Mouse (Mus musculus) MEL (cell line): ENCODE results near the gene 4930447C04Rik. TPM values are rescaled to one million over a fixed set of nuclear protein-coding genes. Genes with fewer than 3 reads are reported as not detected.

Experiments used
- DNase-seq: peaks from one replicate; pipeline ENCODE4 v3.0.0; 2011; ENCODE audit warnings: low read depth, low spot score
- H3K27ac ChIP-seq: 2 replicates; pipeline ENCODE4 v1.5.1; 2012; ENCODE audit warnings: low read depth, mild to moderate bottlenecking, control low read depth, low read length, moderate library complexity; ENCODE audit not compliant: control insufficient read depth
- H3K27me3 ChIP-seq, 2 experiments: fragments of 150-350 bp in 1 of 2; sonication (generic) in 1 of 2; 2 replicates each; pipeline ENCODE4 v1.6.1; 2012; ENCODE audit warnings: low read length in 2 of 2, mild to moderate bottlenecking in 2 of 2, improper control_type of control experiment in 1 of 2, moderate library complexity in 1 of 2; ENCODE audit not compliant: insufficient read depth in 2 of 2, control insufficient read depth in 1 of 2
- H3K36me3 ChIP-seq, 2 experiments: 2 replicates each; pipeline ENCODE4 v1.6.1; 2012 to 2014; ENCODE audit warnings: low read length in 2 of 2, improper control_type of control experiment in 1 of 2, inconsistent platforms in 1 of 2, mild to moderate bottlenecking in 1 of 2; ENCODE audit not compliant: insufficient read depth in 2 of 2, control insufficient read depth in 1 of 2
- H3K4me1 ChIP-seq, 2 experiments: fragments of 150-350 bp in 1 of 2; sonication (generic) in 1 of 2; 2 replicates each; pipeline ENCODE4 v1.6.1; 2012; ENCODE audit warnings: low read length in 2 of 2, improper control_type of control experiment in 1 of 2, mild to moderate bottlenecking in 1 of 2; ENCODE audit not compliant: insufficient read depth in 2 of 2, control insufficient read depth in 1 of 2
- H3K4me3 ChIP-seq, 2 experiments: fragments of 150-350 bp in 1 of 2; sonication (generic) in 1 of 2; 2 replicates each; pipeline ENCODE4 v1.5.1; 2012; ENCODE audit warnings: low read depth in 2 of 2, low read length in 2 of 2, mild to moderate bottlenecking in 2 of 2, moderate library complexity in 2 of 2, control low read depth in 1 of 2, improper control_type of control experiment in 1 of 2; ENCODE audit not compliant: control insufficient read depth in 1 of 2, insufficient read depth in 1 of 2
- H3K79me2 ChIP-seq: 2 replicates; pipeline ENCODE4 v1.6.1; 2012; ENCODE audit warnings: mild to moderate bottlenecking, low read length, moderate library complexity; ENCODE audit not compliant: control insufficient read depth, poor library complexity, insufficient read depth
- H3K9ac ChIP-seq: 2 replicates; pipeline ENCODE4 v1.6.1; 2012; ENCODE audit warnings: low read depth, mild to moderate bottlenecking, control low read depth, low read length, moderate library complexity; ENCODE audit not compliant: control insufficient read depth, poor library complexity, severe bottlenecking
- H3K9me3 ChIP-seq: fragments of 150-350 bp; sonication (generic); replicated peaks from 2 replicates; pipeline ENCODE4 v1.6.1; 2012; ENCODE audit warnings: mild to moderate bottlenecking, low read length, improper control_type of control experiment, moderate library complexity; ENCODE audit not compliant: insufficient read depth
- CHD2 ChIP-seq: IDR thresholded peaks from 2 replicates; pipeline ENCODE4 v1.6.1; 2011; ENCODE audit warnings: low read length, improper control_type of control experiment
- CTCF ChIP-seq, 3 experiments: IDR thresholded peaks in 2 of 3; conservative IDR thresholded peaks in 1 of 3; 2 replicates each; pipeline ENCODE4 v1.5.1; 2011 to 2012; ENCODE audit warnings: low read length in 3 of 3, low read depth in 2 of 3, mild to moderate bottlenecking in 2 of 3, improper control_type of control experiment in 1 of 3, inconsistent platforms in 1 of 3, mixed read lengths in 1 of 3, moderate library complexity in 1 of 3; ENCODE audit not compliant: control insufficient read depth in 1 of 3, insufficient read depth in 1 of 3, poor library complexity in 1 of 3, severe bottlenecking in 1 of 3
- E2F4 ChIP-seq: IDR thresholded peaks from 2 replicates; pipeline ENCODE4 v1.6.1; 2011; ENCODE audit warnings: low read depth, low read length, improper control_type of control experiment, borderline replicate concordance
- GATA1 ChIP-seq: IDR thresholded peaks from 2 replicates; pipeline ENCODE4 v1.6.1; 2011; ENCODE audit warnings: low read depth, low read length, improper control_type of control experiment
- JUND ChIP-seq: IDR thresholded peaks from 2 replicates; pipeline ENCODE4 v1.6.1; 2011; ENCODE audit warnings: low read depth, mild to moderate bottlenecking, improper control_type of control experiment, low read length
- MAX ChIP-seq: IDR thresholded peaks from 2 replicates; pipeline ENCODE4 v1.6.1; 2011; ENCODE audit warnings: low read length, improper control_type of control experiment
- MAZ ChIP-seq: IDR thresholded peaks from 2 replicates; pipeline ENCODE4 v1.6.1; 2012; ENCODE audit warnings: low read depth, mild to moderate bottlenecking, inconsistent platforms, low read length, improper control_type of control experiment
- MYC ChIP-seq: IDR thresholded peaks from 2 replicates; pipeline ENCODE4 v1.6.1; 2011; ENCODE audit warnings: low read depth, mild to moderate bottlenecking, low read length, improper control_type of control experiment, moderate library complexity
- NELFE ChIP-seq: IDR thresholded peaks from 2 replicates; pipeline ENCODE4 v1.6.1; 2011; ENCODE audit warnings: low read depth, low read length, improper control_type of control experiment
- SIN3A ChIP-seq: IDR thresholded peaks from 2 replicates; pipeline ENCODE4 v1.6.1; 2012; ENCODE audit warnings: low read length, improper control_type of control experiment, inconsistent platforms
- SMC3 ChIP-seq: IDR thresholded peaks from 2 replicates; pipeline ENCODE4 v1.6.1; 2011; ENCODE audit warnings: low read depth, low read length, improper control_type of control experiment
- UBTF ChIP-seq: IDR thresholded peaks from 2 replicates; pipeline ENCODE4 v1.6.1; 2012; ENCODE audit warnings: low read depth, mild to moderate bottlenecking, inconsistent platforms, low read length, improper control_type of control experiment, moderate library complexity, borderline replicate concordance; ENCODE audit not compliant: insufficient read depth
- USF2 ChIP-seq, 2 experiments: IDR thresholded peaks; 2 replicates each; pipeline ENCODE4 v1.6.1; 2011 to 2012; ENCODE audit warnings: improper control_type of control experiment in 2 of 2, low read length in 2 of 2, borderline replicate concordance in 1 of 2, inconsistent platforms in 1 of 2, low read depth in 1 of 2, mild to moderate bottlenecking in 1 of 2; ENCODE audit not compliant: insufficient read depth in 1 of 2
- ZC3H11A ChIP-seq: IDR thresholded peaks from 2 replicates; pipeline ENCODE4 v1.6.1; 2012; ENCODE audit warnings: low read depth, mild to moderate bottlenecking, inconsistent platforms, low read length, improper control_type of control experiment
- ZMIZ1 ChIP-seq: IDR thresholded peaks from 2 replicates; pipeline ENCODE4 v1.6.1; 2012; ENCODE audit warnings: low read depth, mild to moderate bottlenecking, inconsistent platforms, low read length, improper control_type of control experiment, moderate library complexity
- ZNF384 ChIP-seq: IDR thresholded peaks from 2 replicates; pipeline ENCODE4 v1.6.1; 2012; ENCODE audit warnings: low read depth, mild to moderate bottlenecking, inconsistent platforms, low read length, improper control_type of control experiment
- polyA plus RNA-seq, 2 experiments: library from polyadenylated mRNA; stranded (reverse) in 1 of 2; unstranded in 1 of 2; fragments of >175 nt in 1 of 2; fragments of >200 nt in 1 of 2; gene quantifications; 2 replicates each; pipeline versions ENCODE4 v1.2.1 to v1.2.4; 2012; ENCODE audit warnings: low replicate concordance in 2 of 2, low read depth in 1 of 2; ENCODE audit not compliant: insufficient read length in 2 of 2, insufficient read depth in 1 of 2, missing spikeins in 1 of 2
- total RNA-seq: library from RNA; depleted of rRNA; stranded (reverse); fragments of 300-350 nt; gene quantifications from 2 replicates; pipeline ENCODE4 v1.2.3, GENCODE M21; 2012

Gene 4930447C04Rik
- total and polyA plus RNA-seq, 3 experiments: not detected

DNA sequence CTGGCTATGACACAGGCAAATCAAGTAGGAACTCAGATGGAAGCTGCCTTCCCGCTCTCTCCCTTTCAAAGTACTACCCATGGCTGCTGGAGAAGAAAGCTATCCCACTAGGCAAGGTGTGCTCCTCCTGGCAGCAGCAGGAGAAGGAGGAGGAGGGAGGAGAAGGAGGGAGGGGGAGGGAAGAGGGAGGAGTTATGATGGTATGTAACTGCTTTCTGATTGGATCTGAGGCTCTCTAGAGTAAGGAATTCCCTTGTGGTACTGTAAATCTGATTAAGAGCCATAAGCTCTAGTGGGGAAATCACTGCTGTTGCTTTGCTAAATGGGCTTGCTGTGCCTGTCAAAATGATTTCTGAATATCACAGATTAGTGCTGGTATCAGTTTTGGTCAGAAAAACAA, 99.1 kb downstream of the 4930447C04Rik start:
- no peaks in the 10 kb centered on the region for H3K27me3 ChIP-seq
- H3K36me3 ChIP-seq: no peaks in the 10 kb centered on the region
- no peak overlapping the region for H3K9ac ChIP-seq
- no peak for DNase-seq
- H3K4me1 ChIP-seq: 0 out of 4 replicates have a peak, but pooled peaks cover 0 to 3% of the 10 kb centered on the region in 2 experiments
- H3K9me3 ChIP-seq: no peaks in the 10 kb centered on the region
- no peaks in the 10 kb centered on the region for H3K79me2 ChIP-seq
- H3K27ac ChIP-seq: no peak overlapping the region
- no peak overlapping the region for H3K4me3 ChIP-seq
- TF ChIP-seq ZC3H11A (no peak), CHD2 (no peak), SMC3 (no peak), JUND (no peak), MYC (no peak)
- TF ChIP-seq, all 39 proteins: peak for 0

DNA sequence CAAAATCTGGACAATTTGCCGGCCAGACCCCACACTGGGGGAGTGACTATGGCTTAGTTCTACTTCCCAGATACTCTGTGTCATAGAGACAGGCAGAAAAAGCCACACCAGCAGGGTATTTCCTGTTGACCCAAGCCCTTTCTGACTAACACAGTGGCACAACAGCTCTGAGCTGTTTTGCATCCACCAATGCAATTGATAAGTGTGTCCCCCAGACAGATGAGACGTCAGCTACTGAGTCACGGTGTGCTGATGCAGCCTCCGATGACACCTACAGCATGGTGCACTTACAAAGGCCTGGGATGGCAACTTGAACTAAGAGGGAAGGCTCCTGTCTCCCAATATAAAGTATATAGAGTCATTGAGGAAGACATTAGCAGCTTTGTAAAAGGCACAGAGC, 103.3 kb downstream of the 4930447C04Rik start:
- Histone ChIP-seq H3K36me3 (no peaks in the 10 kb centered on the region), H3K9me3 (no peaks in the 10 kb centered on the region), H3K79me2 (no peaks in the 10 kb centered on the region), H3K9ac (no peak overlapping the region), H3K4me3 (no peak overlapping the region), H3K27ac (no peak overlapping the region), H3K4me1 (no peaks in the 10 kb centered on the region), H3K27me3 (no peaks in the 10 kb centered on the region)
- DNase-seq: no peak
- TF ChIP-seq ZNF384 (no peak), MAZ (no peak), SIN3A (no peak), E2F4 (no peak), GATA1 (no peak), ZMIZ1 (no peak), NELFE (no peak), UBTF (no peak), CHD2 (no peak), MAX (no peak), USF2 (IDR thresholded peaks at IDR 0.05; ENCODE audit: borderline replicate concordance in 1 of 2, insufficient read depth in 1 of 2, low read depth in 1 of 2, low read length in 2 of 2) (no peak)

DNA sequence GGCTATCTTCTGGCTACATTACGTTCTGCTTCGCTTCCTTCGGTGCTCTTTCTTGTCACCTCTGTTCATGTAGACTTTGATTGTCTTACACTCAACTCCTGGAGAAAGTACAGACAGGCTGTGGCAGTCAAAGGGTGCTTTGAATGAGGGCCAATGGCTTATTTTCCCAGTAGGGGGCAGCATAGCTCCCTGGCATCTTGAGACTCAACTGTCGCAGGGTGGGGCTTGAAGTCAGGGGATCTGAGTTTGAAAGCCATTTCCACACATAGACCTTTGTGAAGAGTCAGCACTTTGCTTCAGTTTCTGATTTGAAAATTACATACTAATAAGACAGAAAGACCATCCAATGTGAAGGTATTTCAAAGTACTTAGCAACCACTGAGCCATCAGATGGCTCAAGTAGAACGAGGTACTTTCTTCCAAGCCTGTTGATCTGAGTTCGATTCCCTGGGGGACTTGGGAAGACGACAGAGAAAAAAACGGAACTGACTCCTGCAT, 105.0 kb downstream of the 4930447C04Rik start:
- no peak overlapping the region for H3K4me3 ChIP-seq
- DNase-seq: peak; percentile 28
- no peak overlapping the region for H3K27ac ChIP-seq
- no peak overlapping the region for H3K9ac ChIP-seq
- no peaks in the 10 kb centered on the region for H3K27me3 ChIP-seq
- H3K36me3 ChIP-seq: no peaks in the 10 kb centered on the region
- H3K4me1 ChIP-seq: no peaks in the 10 kb centered on the region
- H3K9me3 ChIP-seq: no peaks in the 10 kb centered on the region
- no peaks in the 10 kb centered on the region for H3K79me2 ChIP-seq
- TF ChIP-seq CTCF (IDR thresholded peaks at IDR 0.05 in 2 of 3, conservative IDR thresholded peaks at IDR 0.05 in 1 of 3; ENCODE audit: control insufficient read depth in 1 of 3, insufficient read depth in 1 of 3, low read depth in 2 of 3, low read length in 3 of 3, poor library complexity in 1 of 3, severe bottlenecking in 1 of 3) (peak; percentile 38 to 53 (median 40); a peak in 5 of 6 replicates), CHD2 (no peak)
